Mouse (Mus musculus) liver, adult 2 months (tissue): Measurements from ENCODE around the gene Pigf.

Experiments used
- CTCF ChIP-seq: fragments of 200-500 bp; IDR thresholded peaks from 2 replicates; pipeline ENCODE4 v1.5.1; 2011; ENCODE audit warnings: low read depth, low read length, control low read depth
- POLR2A ChIP-seq: fragments of 200-500 bp; IDR thresholded peaks from 2 replicates; pipeline ENCODE4 v1.6.1; 2011; ENCODE audit warnings: low read length, control low read depth; ENCODE audit not compliant: insufficient read depth; ENCODE audit errors: extremely low read depth

GRCm38 (mm10) chr17:87073470-87073869 is 48.3 kb upstream of the Pigf start:
- TF ChIP-seq CTCF (no peak), POLR2A (no peak)
